ENCODE assay signal across 28 mouse cellular contexts in genomic region chr10:44461063-44461462, GRCm38 (mm10).
"Had no signal": no experiment of that assay in that cellular context is flagged by ENCODE, and none has a peak within 500 bp of the region (broad histone marks: within the 10 kb centered on the region; RNA-seq: fewer than 3 reads in every experiment).

No protein-coding gene starts in this region.

- ATAC-seq: forebrain, embryonic 13.5 days; forebrain, embryonic 14.5 days; forebrain, embryonic 15.5 days; forebrain, embryonic 16.5 days; forebrain, postnatal 0 days had no signal

- H3K27ac ChIP-seq: embryonic facial prominence, embryonic 10.5 days; embryonic facial prominence, embryonic 12.5 days; embryonic facial prominence, embryonic 13.5 days; embryonic facial prominence, embryonic 15.5 days; forebrain, embryonic 10.5 days; forebrain, embryonic 12.5 days; forebrain, embryonic 13.5 days; forebrain, embryonic 15.5 days; gastrocnemius, adult 2 months; heart, adult 2 months had no signal

- H3K4me2 ChIP-seq: embryonic facial prominence, embryonic 12.5 days; embryonic facial prominence, embryonic 13.5 days; embryonic facial prominence, embryonic 15.5 days; forebrain, embryonic 12.5 days; forebrain, embryonic 13.5 days; forebrain, embryonic 15.5 days had no signal

- H3K9ac ChIP-seq: embryonic facial prominence, embryonic 12.5 days; embryonic facial prominence, embryonic 13.5 days; embryonic facial prominence, embryonic 15.5 days; forebrain, embryonic 12.5 days; forebrain, embryonic 13.5 days; forebrain, embryonic 15.5 days; forebrain, postnatal 0 days had no signal

- H3K4me3 ChIP-seq: embryonic facial prominence, embryonic 10.5 days; embryonic facial prominence, embryonic 12.5 days; embryonic facial prominence, embryonic 13.5 days; embryonic facial prominence, embryonic 15.5 days; erythroblast, embryonic 14.5 days; forebrain, embryonic 10.5 days; forebrain, embryonic 12.5 days; forebrain, embryonic 13.5 days; forebrain, embryonic 15.5 days; gastrocnemius, adult 2 months; heart, adult 2 months had no signal

- DNase-seq: cerebellum, adult 2 months; cerebellum, adult 8-10 months; cerebellum, adult 9-10 months; cerebellum, adult 9-11 months; cerebellum, postnatal 10 days; cerebellum, postnatal 14 days; cerebellum, postnatal 25 days; cerebellum, postnatal 36 days; embryo, embryonic 11 days; forebrain, postnatal 0 days; gastrocnemius, adult 2 months; gastrocnemius, postnatal 10 days; gastrocnemius, postnatal 14 days; gastrocnemius, postnatal 25 days; gastrocnemius, postnatal 36 days; heart, adult 18-20 months; heart, adult 2 months had no signal

- H3K36me3 ChIP-seq: embryonic facial prominence, embryonic 10.5 days; embryonic facial prominence, embryonic 12.5 days; embryonic facial prominence, embryonic 13.5 days; embryonic facial prominence, embryonic 15.5 days; forebrain, embryonic 10.5 days; forebrain, embryonic 12.5 days; forebrain, embryonic 15.5 days had no signal

- H3K9me3 ChIP-seq: embryonic facial prominence, embryonic 10.5 days; embryonic facial prominence, embryonic 12.5 days; embryonic facial prominence, embryonic 13.5 days; embryonic facial prominence, embryonic 15.5 days; forebrain, embryonic 10.5 days; forebrain, embryonic 12.5 days; forebrain, embryonic 13.5 days; forebrain, embryonic 15.5 days had no signal
